Mouse (Mus musculus) forebrain, postnatal 0 days (tissue): ENCODE measurements around the gene Aff2. TPM values are rescaled to one million over a fixed set of nuclear protein-coding genes. Genes with fewer than 3 reads are reported as not detected.

ENCODE experiments used
- ATAC-seq: fragments of 200-750 bp; cut with Nextera tagmentation; 2 replicates; pipeline ENCODE4 v1.8.0; 2017; ENCODE audit warnings: mild to moderate bottlenecking, moderate library complexity
- DNase-seq: peaks from one replicate; pipeline ENCODE4 v3.0.0-alpha.2; 2015
- H3K27ac ChIP-seq: fragments of 300-500 bp; sonication (generic); 2 replicates; pipeline ENCODE4 v1.5.1; 2014; ENCODE audit warnings: low read depth, mild to moderate bottlenecking, antibody characterized with exemption, low read length, moderate library complexity, mixed read lengths
- H3K27me3 ChIP-seq: fragments of 300-500 bp; sonication (generic); 2 replicates; pipeline ENCODE4 v1.6.1; 2014; ENCODE audit warnings: mild to moderate bottlenecking, low read length, mixed read lengths; ENCODE audit not compliant: insufficient read depth
- H3K36me3 ChIP-seq: fragments of 300-500 bp; sonication (generic); 2 replicates; pipeline ENCODE4 v1.6.1; 2014; ENCODE audit warnings: mild to moderate bottlenecking, moderate library complexity; ENCODE audit not compliant: insufficient read depth
- H3K4me1 ChIP-seq: fragments of 300-500 bp; sonication (generic); 2 replicates; pipeline ENCODE4 v1.6.1; 2014; ENCODE audit warnings: antibody characterized with exemption; ENCODE audit not compliant: insufficient read depth
- H3K4me2 ChIP-seq: fragments of 300-500 bp; sonication (generic); 2 replicates; pipeline ENCODE4 v1.6.1; 2014; ENCODE audit warnings: low read depth, mild to moderate bottlenecking, moderate library complexity
- H3K4me3 ChIP-seq: fragments of 300-500 bp; sonication (generic); 2 replicates; pipeline ENCODE4 v1.5.1; 2014; ENCODE audit warnings: low read depth, low read length, mixed read lengths
- H3K9ac ChIP-seq: fragments of 300-500 bp; sonication (generic); 2 replicates; pipeline ENCODE4 v1.6.1; 2014; ENCODE audit warnings: mild to moderate bottlenecking
- H3K9me3 ChIP-seq: fragments of 300-500 bp; sonication (generic); 2 replicates; pipeline ENCODE4 v1.6.1; 2016; ENCODE audit warnings: low read length
- CTCF ChIP-seq: sonication (generic); IDR thresholded peaks from 2 replicates; pipeline ENCODE4 v1.5.1; 2016; ENCODE audit warnings: antibody characterized with exemption, control low read depth, low read depth
- WGBS: fragments of 180-500 bp; shearing (Covaris S2); extraction: QIAGEN DNeasy Blood & Tissue Kit; methylation state at CpG from one replicate; pipeline ENCODE4 v1.1.7; 2014; 5-methylcytosine and 5-hydroxymethylcytosine counted together
- polyA plus RNA-seq: library from polyadenylated mRNA; unstranded; fragments of >200 nt; fragmentation: Nextera tagmentation; extraction: Ambion mirVana; gene quantifications from 2 replicates; pipeline ENCODE4 v1.2.1, GENCODE M21; 2015
- total RNA-seq: library from RNA; depleted of rRNA; stranded (reverse); fragments of >200 nt; gene quantifications from 2 replicates; pipeline ENCODE4 v1.2.3, GENCODE M21; 2014

Gene Aff2
- total and polyA plus RNA-seq, 2 experiments from 2014 or later, result 11.4 to 18.4 TPM

GRCm38 (mm10) chrX:69818188-69818587 is 458.1 kb downstream of the Aff2 start:
- Histone ChIP-seq H3K36me3 (no peaks in the 10 kb centered on the region), H3K4me3 (no peak overlapping the region), H3K4me1 (no peaks in the 10 kb centered on the region), H3K9ac (no peak overlapping the region), H3K27ac (no peak overlapping the region), H3K27me3 (no peaks in the 10 kb centered on the region), H3K9me3 (no peaks in the 10 kb centered on the region), H3K4me2 (no peak overlapping the region)
- ATAC-seq (peak; percentile 27; the same call in 1 of the 2 replicates), DNase-seq (no peak)
- WGBS, result 41% methylated on average over 5 of the region's 5 CpGs
- TF ChIP-seq CTCF, result no peak

GRCm38 (mm10) chrX:69867601-69868000 is 507.5 kb downstream of the Aff2 start:
- H3K27ac ChIP-seq, result no peak overlapping the region
- WGBS, result 72% methylated on average over 5 of the region's 5 CpGs
- H3K4me2 ChIP-seq, result no peak overlapping the region
- no peak overlapping the region for H3K4me3 ChIP-seq
- H3K9me3 ChIP-seq, result no peaks in the 10 kb centered on the region
- no peaks in the 10 kb centered on the region for H3K27me3 ChIP-seq
- no peaks in the 10 kb centered on the region for H3K4me1 ChIP-seq
- DNase-seq (no peak), ATAC-seq (no peak)
- H3K9ac ChIP-seq, result no peak overlapping the region
- H3K36me3 ChIP-seq, result no peaks in the 10 kb centered on the region
- TF ChIP-seq CTCF, result no peak

GRCm38 (mm10) chrX:69891713-69892112 is 531.6 kb downstream of the Aff2 start:
- WGBS, result 48% methylated on average over 3 of the region's 3 CpGs
- DNase-seq, result no peak
- no peak overlapping the region for H3K4me2 ChIP-seq

More at GRCm38 (mm10) chrX:69891713-69892112, 531.6 kb downstream of the Aff2 start:
- no peaks in the 10 kb centered on the region for H3K4me1 ChIP-seq
- H3K9ac ChIP-seq, result no peak overlapping the region
- no peaks in the 10 kb centered on the region for H3K27me3 ChIP-seq
- ATAC-seq, result no peak
- TF ChIP-seq CTCF, result no peak
- H3K9me3 ChIP-seq, result no peaks in the 10 kb centered on the region
- no peak overlapping the region for H3K4me3 ChIP-seq
- no peaks in the 10 kb centered on the region for H3K36me3 ChIP-seq
- no peak overlapping the region for H3K27ac ChIP-seq
